Mouse (Mus musculus) neural tube, embryonic 14.5 days (tissue): ENCODE measurements at regions not wholly inside any gene's neighbourhood (a gene's known extent, or its start where the extent isn't known, plus 50 kb on each side); places are given as distances from the start of the nearest gene placed in this dataset.
A peak's percentile ranks its signal among the peaks of the same experiment; 100 is the strongest.
"Not testable (repeated sequence)": the region's sequence is repeated elsewhere in the genome, so short reads cannot be mapped to it uniquely, and the experiment has no call there.

ENCODE experiments used
- ATAC-seq: fragments of 200-750 bp; cut with Nextera tagmentation; 2 replicates; pipeline ENCODE4 v1.8.0; 2017; ENCODE audit warnings: low read depth, mild to moderate bottlenecking, moderate TSS enrichment, moderate library complexity
- H3K27ac ChIP-seq: fragments of 300-500 bp; sonication (generic); 2 replicates; pipeline ENCODE4 v1.5.1; 2014; ENCODE audit warnings: low read depth, mild to moderate bottlenecking, control low read depth, low read length, moderate library complexity, mixed read lengths
- H3K27me3 ChIP-seq: fragments of 300-500 bp; sonication (generic); 2 replicates; pipeline ENCODE4 v1.6.1; 2014; ENCODE audit warnings: low read length; ENCODE audit not compliant: control insufficient read depth, insufficient read depth
- H3K36me3 ChIP-seq: fragments of 300-500 bp; sonication (generic); 2 replicates; pipeline ENCODE4 v1.6.1; 2014; ENCODE audit warnings: low read length, mixed read lengths; ENCODE audit not compliant: control insufficient read depth, insufficient read depth
- H3K4me1 ChIP-seq: fragments of 300-500 bp; sonication (generic); 2 replicates; pipeline ENCODE4 v1.6.1; 2014; ENCODE audit warnings: low read length; ENCODE audit not compliant: control insufficient read depth, insufficient read depth
- H3K4me2 ChIP-seq: fragments of 300-500 bp; sonication (generic); 2 replicates; pipeline ENCODE4 v1.6.1; 2014; ENCODE audit warnings: mild to moderate bottlenecking, low read depth, low read length, control low read depth
- H3K4me3 ChIP-seq: fragments of 300-500 bp; sonication (generic); 2 replicates; pipeline ENCODE4 v1.5.1; 2014; ENCODE audit warnings: low read depth, low read length, control low read depth, mixed read lengths
- H3K9ac ChIP-seq: fragments of 300-500 bp; sonication (generic); replicated peaks from 2 replicates; pipeline ENCODE4 v1.6.1; 2014; ENCODE audit warnings: low read depth, mild to moderate bottlenecking, control low read depth, low read length, mixed read lengths
- H3K9me3 ChIP-seq: fragments of 300-500 bp; sonication (generic); 2 replicates; pipeline ENCODE4 v1.6.1; 2016; ENCODE audit warnings: low read length; ENCODE audit not compliant: control insufficient read depth
- WGBS: fragments of 180-500 bp; shearing (Covaris S2); extraction: QIAGEN DNeasy Blood & Tissue Kit; methylation state at CpG from one replicate; pipeline ENCODE4 v1.1.7; 2014; 5-methylcytosine and 5-hydroxymethylcytosine counted together

DNA sequence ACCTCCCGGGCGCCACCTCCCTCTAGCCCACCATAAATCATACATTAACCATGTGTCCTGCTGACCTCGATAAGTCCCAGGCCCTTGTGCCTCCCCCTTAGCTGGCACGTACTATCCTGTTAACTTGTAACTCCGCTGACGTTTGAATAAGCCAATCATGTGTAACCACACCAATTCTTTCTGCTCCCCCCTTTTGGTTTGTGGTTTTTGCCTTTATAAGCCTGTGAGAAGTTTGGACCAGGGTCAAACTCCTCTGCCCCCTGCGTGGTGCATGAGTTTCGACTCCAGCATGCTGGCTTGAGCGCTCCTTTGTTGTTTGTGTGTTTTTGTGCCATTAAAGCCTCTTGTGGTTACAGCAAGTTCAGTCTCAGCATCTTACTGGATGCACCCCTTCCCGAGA lies 138.4 kb upstream of the Samt2 start:
- not testable (repeated sequence) for H3K4me3 ChIP-seq, H3K9me3 ChIP-seq, H3K36me3 ChIP-seq, H3K9ac ChIP-seq, ATAC-seq, H3K27ac ChIP-seq, H3K4me2 ChIP-seq, H3K27me3 ChIP-seq, H3K4me1 ChIP-seq
- WGBS, result 80% methylated on average over 10 of the region's 10 CpGs

DNA sequence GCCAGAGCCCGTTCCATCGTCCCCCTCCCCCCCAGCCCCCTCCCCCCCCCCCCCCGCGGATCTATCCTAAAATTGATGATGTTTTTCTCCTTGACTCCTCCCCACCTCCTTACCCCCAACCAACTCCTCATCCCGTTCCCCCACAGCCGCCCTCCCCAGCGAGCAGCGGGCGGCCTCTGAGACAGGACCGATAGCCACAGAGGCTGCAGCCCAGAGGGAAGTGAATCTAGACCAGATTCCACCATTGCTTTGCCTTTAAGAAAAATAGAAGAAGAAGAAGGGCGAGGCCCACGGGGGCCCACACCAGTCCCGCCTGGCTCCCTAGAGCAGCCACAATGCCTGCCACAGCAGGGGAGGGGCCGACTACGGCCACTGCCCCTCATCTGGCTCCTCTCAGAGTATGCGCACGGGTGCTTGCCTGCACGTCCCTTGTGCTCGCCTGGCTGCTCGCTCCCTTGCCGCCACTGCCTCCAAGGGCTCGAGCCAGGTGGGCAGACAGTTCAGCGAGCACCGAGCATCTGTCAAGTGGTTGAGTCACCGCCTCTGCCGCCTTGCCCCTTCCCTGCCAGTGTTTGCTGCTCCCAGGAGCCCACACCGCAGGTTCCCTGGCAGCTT lies 134.6 kb upstream of the Samt2 start:
- peak; percentile 46; the same call in 1 of the 2 replicates for ATAC-seq
- 45% methylated on average over 17 of the region's 27 CpGs for WGBS

DNA sequence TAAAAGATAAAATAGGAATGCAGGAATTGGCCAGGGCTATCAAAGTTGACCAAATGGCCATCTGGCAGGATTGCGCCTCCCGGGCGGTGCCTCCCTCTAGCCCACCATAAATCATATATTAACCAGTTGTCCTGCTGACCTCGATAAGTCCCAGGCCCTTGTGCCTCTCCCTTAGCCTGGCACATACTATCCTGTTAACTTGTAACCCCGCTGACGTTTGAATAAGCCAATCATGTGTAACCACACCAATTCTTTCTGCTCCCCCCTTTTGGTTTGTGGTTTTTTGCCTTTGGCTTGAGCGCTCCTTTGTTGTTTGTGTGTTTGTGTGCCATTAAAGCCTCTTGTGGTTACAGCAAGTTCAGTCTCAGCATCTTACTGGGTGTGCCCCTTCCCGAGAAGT lies 133.4 kb upstream of the Samt2 start:
- H3K4me3 ChIP-seq, H3K27me3 ChIP-seq, H3K4me2 ChIP-seq, H3K27ac ChIP-seq, ATAC-seq, H3K4me1 ChIP-seq, H3K9ac ChIP-seq, H3K36me3 ChIP-seq, H3K9me3 ChIP-seq: not testable (repeated sequence)
- 85% methylated on average over 8 of the region's 8 CpGs for WGBS

More for the DNA sequence above, 134.6 kb upstream of the Samt2 start:
- Histone ChIP-seq H3K4me2 (peak overlapping the region; percentile 38; the same call in 1 of the 2 replicates), H3K27ac (no peak overlapping the region), H3K4me3 (peak overlapping the region; percentile 19), H3K4me1 (no peaks in the 10 kb centered on the region), H3K27me3 (no peaks in the 10 kb centered on the region), H3K9ac (0 out of 2 replicates have a peak overlapping the region, but pooled peaks have one; percentile 11), H3K36me3 (no peaks in the 10 kb centered on the region), H3K9me3 (no peaks in the 10 kb centered on the region; the same call in 1 of the 2 replicates)

DNA sequence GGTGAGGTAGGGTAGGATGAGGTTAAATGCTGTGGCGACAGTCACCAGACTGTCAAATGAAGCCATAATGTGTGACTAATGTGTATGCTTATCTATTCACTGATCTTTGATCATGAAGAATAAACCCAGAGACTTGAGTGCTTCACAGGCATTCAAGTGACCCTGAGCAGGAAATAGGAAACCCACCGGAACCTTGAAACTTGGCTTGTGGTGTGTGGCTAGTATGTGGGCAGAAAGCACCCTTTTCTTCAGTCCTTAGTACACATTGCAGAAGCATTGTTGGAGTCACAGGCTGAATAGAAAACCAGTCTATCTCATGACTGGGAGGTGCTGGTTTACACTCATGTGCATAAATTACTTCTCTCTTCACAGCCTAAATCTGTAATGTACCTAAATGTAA lies 91.4 kb upstream of the Samt2 start:
- not testable (repeated sequence) for H3K36me3 ChIP-seq, H3K4me1 ChIP-seq, H3K4me2 ChIP-seq, H3K27ac ChIP-seq, H3K9ac ChIP-seq, H3K4me3 ChIP-seq, ATAC-seq, H3K9me3 ChIP-seq, H3K27me3 ChIP-seq
- 82% methylated on average over 1 of the region's 2 CpGs for WGBS
